8 mouse cellular contexts compared by ENCODE assay signal in genomic region chr12:93152618-93153245, GRCm38 (mm10).
DNase-seq lines count a peak whose midpoint lies in the region; ATAC-seq and TF ChIP-seq lines count a peak whose summit lies in the region.

No protein-coding gene starts in this region.

- H3K9me3 ChIP-seq in liver, embryonic 12.5 days (replicated peaks): no peaks in the 10 kb centered on the region
- no peaks in the 10 kb centered on the region for H3K9me3 ChIP-seq in liver, postnatal 0 days (ENCODE audit: low read length)

- H3K9ac ChIP-seq in liver, adult 2 months (ENCODE audit: low read depth, low read length): no peak overlapping the region
- H3K9ac ChIP-seq in liver, embryonic 12.5 days: no peak overlapping the region
- H3K9ac ChIP-seq in liver, postnatal 0 days (replicated peaks): no peak overlapping the region

- no peaks in the 10 kb centered on the region for H3K4me1 ChIP-seq in liver, adult 2 months (ENCODE audit: control insufficient read depth, insufficient read depth, low read length)
- H3K4me1 ChIP-seq in liver, embryonic 12.5 days: no peaks in the 10 kb centered on the region
- no peaks in the 10 kb centered on the region for H3K4me1 ChIP-seq in liver, postnatal 0 days (ENCODE audit: insufficient read depth)

- H3K27ac ChIP-seq in liver, adult 2 months (replicated peaks; ENCODE audit: insufficient read depth, low read depth, low read length): no peak overlapping the region
- no peak overlapping the region for H3K27ac ChIP-seq in liver, embryonic 12.5 days
- no peak overlapping the region for H3K27ac ChIP-seq in liver, postnatal 0 days (ENCODE audit: low read depth)

- TF ChIP-seq EP300 in liver, postnatal 0 days (IDR thresholded peaks at IDR 0.05; ENCODE audit: low read depth): no peak

- 49% methylated on average over 6 of the region's 6 CpGs for WGBS in liver, adult 2 months
- WGBS in liver, embryonic 12.5 days (ENCODE audit: insufficient replicate concordance): 46% methylated on average over 6 of the region's 6 CpGs
- 45% methylated on average over 6 of the region's 6 CpGs for WGBS in liver, postnatal 0 days (ENCODE audit: insufficient replicate concordance)

- TF ChIP-seq CTCF in liver, adult 2 months (IDR thresholded peaks at IDR 0.05; ENCODE audit: low read depth, low read length): peak; percentile 67
- peak; percentile 78 for TF ChIP-seq CTCF in liver, postnatal 0 days (IDR thresholded peaks at IDR 0.05; ENCODE audit: low read depth)

- H3K79me2 ChIP-seq in liver, adult 2 months (ENCODE audit: control insufficient read depth, insufficient read depth, low read length): no peaks in the 10 kb centered on the region

- DNase-seq in liver, adult 2 months (ENCODE audit: extremely low read depth, low read depth, low spot score): peak; percentile 12
- DNase-seq in R1 (ENCODE audit: low read depth, low spot score): peak; percentile 52
- DNase-seq in embryo, embryonic 11 days: peak; percentile 55
- DNase-seq in kidney, adult 8-10 months: peak; percentile 3 to 64
- peak; percentile 54 for DNase-seq in liver, postnatal 0 days
- peak; percentile 38 for DNase-seq in right cerebral cortex, postnatal 14 days
- no peak for DNase-seq in gastrocnemius, postnatal 36 days

- no peak for ATAC-seq in liver, embryonic 12.5 days
- no peak for ATAC-seq in liver, postnatal 0 days

- no peak overlapping the region for H3K4me2 ChIP-seq in liver, embryonic 12.5 days
- no peak overlapping the region for H3K4me2 ChIP-seq in liver, postnatal 0 days (ENCODE audit: low read depth, low read length)

- no peaks in the 10 kb centered on the region for H3K27me3 ChIP-seq in liver, adult 2 months (ENCODE audit: control insufficient read depth, insufficient read depth, low read length)
- no peaks in the 10 kb centered on the region for H3K27me3 ChIP-seq in liver, embryonic 12.5 days (replicated peaks)
- no peaks in the 10 kb centered on the region for H3K27me3 ChIP-seq in liver, postnatal 0 days (ENCODE audit: insufficient read depth, low read length)

- no peak overlapping the region for H3K4me3 ChIP-seq in liver, adult 2 months (ENCODE audit: insufficient read depth, low read depth, low read length)
- no peak overlapping the region for H3K4me3 ChIP-seq in liver, embryonic 12.5 days
- H3K4me3 ChIP-seq in liver, postnatal 0 days (ENCODE audit: low read depth, low read length): no peak overlapping the region

- TF ChIP-seq POLR2A in liver, adult 2 months (IDR thresholded peaks at IDR 0.05; ENCODE audit: extremely low read depth, insufficient read depth, low read length): no peak

- no peaks in the 10 kb centered on the region for H3K36me3 ChIP-seq in liver, adult 2 months (ENCODE audit: control insufficient read depth, insufficient read depth, low read length)
- H3K36me3 ChIP-seq in liver, embryonic 12.5 days: no peaks in the 10 kb centered on the region
- H3K36me3 ChIP-seq in liver, postnatal 0 days (replicated peaks; ENCODE audit: insufficient read depth, low read length): no peaks in the 10 kb centered on the region

- intact Hi-C loops in gastrocnemius, postnatal 36 days (cut with DNase I): no loop called here

Comparison
In these comparisons a context has a peak if more than half of its experiments do, and no peak if none do; other contexts are left out.
1. DNase-seq: peak in liver, adult 2 months (single experiment), R1 (single experiment), embryo, embryonic 11 days (single experiment), kidney, adult 8-10 months (2 of 2), liver, postnatal 0 days (single experiment) and right cerebral cortex, postnatal 14 days (single experiment); none in gastrocnemius, postnatal 36 days (0 of 2).